Mouse (Mus musculus) small intestine, adult 2 months (tissue): Measurements from ENCODE around the gene Nudt21.

Experiments
- CTCF ChIP-seq: fragments of 200-500 bp; IDR thresholded peaks from 2 replicates; pipeline ENCODE4 v1.5.1; 2012; ENCODE audit warnings: low read depth, mild to moderate bottlenecking, control low read depth, inconsistent platforms, low read length, moderate library complexity, mixed read lengths; ENCODE audit not compliant: insufficient replicate concordance, insufficient read length; ENCODE audit errors: extremely low read depth
- POLR2A ChIP-seq: fragments of 200-500 bp; IDR thresholded peaks from 2 replicates; pipeline ENCODE4 v1.6.1; 2012; ENCODE audit warnings: low read depth, mild to moderate bottlenecking, control low read depth, inconsistent platforms, low read length, moderate library complexity

DNA sequence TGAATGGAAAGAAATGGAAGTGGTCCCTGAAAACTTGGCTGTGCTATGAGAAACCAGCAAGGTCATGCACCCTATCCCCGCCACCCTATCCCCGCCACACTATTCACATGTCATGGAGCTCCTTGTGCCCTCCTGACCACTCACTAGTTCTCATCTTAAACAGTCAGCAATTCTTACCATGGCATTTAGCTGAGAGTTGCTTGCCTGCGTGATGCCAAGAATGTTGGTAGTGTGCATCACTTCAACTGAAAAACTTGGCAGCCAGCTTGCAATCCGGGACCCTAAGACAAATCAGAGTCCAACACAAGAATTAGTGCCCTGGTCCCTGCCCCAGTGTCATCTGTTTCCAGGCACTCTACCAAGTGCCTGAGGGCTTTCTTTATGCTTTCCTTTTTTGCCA lies 56.7 kb downstream of the Nudt21 start:
- no peak for TF ChIP-seq CTCF
- TF ChIP-seq POLR2A: no peak
